Mouse (Mus musculus): ENCODE measurements around the gene Sec23a. TPM values are rescaled to one million over a fixed set of nuclear protein-coding genes. Genes with fewer than 3 reads are reported as not detected.

The Sec23a gene
- polyA plus RNA-seq, 1 experiment from 2014 or later: 79.4 TPM

GRCm38 (mm10) chr12:58964583-58964982, 47.2 kb downstream of the Sec23a start:
- H3K4me3 ChIP-seq (replicated peaks): no peak overlapping the region
- peak; percentile 43; the same call in 1 of the 2 replicates for ATAC-seq (replicated peaks; ENCODE audit: low FRiP score)
- H3K9ac ChIP-seq: no peak overlapping the region
- H3K27ac ChIP-seq: no peak overlapping the region
- 77% methylated on average over 4 of the region's 4 CpGs for WGBS
- no peaks in the 10 kb centered on the region for H3K9me3 ChIP-seq (replicated peaks)
- H3K4me1 ChIP-seq: no peaks in the 10 kb centered on the region
- peaks cover 67% of the 10 kb centered on the region for H3K36me3 ChIP-seq
- no peaks in the 10 kb centered on the region for H3K27me3 ChIP-seq
- H3K4me2 ChIP-seq: no peak overlapping the region

- H3K9me3 ChIP-seq (replicated peaks): no peaks in the 10 kb centered on the region
- 88% methylated on average over 1 of the region's 1 CpGs for WGBS
- H3K9ac ChIP-seq: no peak overlapping the region
- no peak for ATAC-seq (replicated peaks; ENCODE audit: low FRiP score)
- H3K36me3 ChIP-seq: peaks cover 50% of the 10 kb centered on the region
- no peak overlapping the region for H3K4me2 ChIP-seq
- no peak overlapping the region for H3K27ac ChIP-seq
- H3K4me3 ChIP-seq (replicated peaks): no peak overlapping the region
- H3K4me1 ChIP-seq: no peaks in the 10 kb centered on the region
- H3K27me3 ChIP-seq: no peaks in the 10 kb centered on the region
These were observed 51.0 kb downstream of the Sec23a start for GRCm38 (mm10) chr12:58960844-58961243.

GRCm38 (mm10) chr12:58956624-58957023, 55.2 kb downstream of the Sec23a start:
- Histone ChIP-seq H3K4me2 (no peak overlapping the region), H3K4me1 (no peaks in the 10 kb centered on the region), H3K27ac (no peak overlapping the region), H3K9me3 (replicated peaks) (no peaks in the 10 kb centered on the region), H3K36me3 (peaks cover 21% of the 10 kb centered on the region), H3K9ac (no peak overlapping the region), H3K4me3 (replicated peaks) (no peak overlapping the region), H3K27me3 (no peaks in the 10 kb centered on the region)
- 43% methylated on average over 7 of the region's 7 CpGs for WGBS
- 0 out of 2 replicates have a peak, but pooled peaks have one; percentile 43 for ATAC-seq (replicated peaks; ENCODE audit: low FRiP score)

GRCm38 (mm10) chr12:58956162-58956561, 55.7 kb downstream of the Sec23a start:
- Histone ChIP-seq H3K4me2 (no peak overlapping the region), H3K27ac (no peak overlapping the region), H3K4me3 (replicated peaks) (no peak overlapping the region), H3K9me3 (replicated peaks) (no peaks in the 10 kb centered on the region), H3K36me3 (peaks cover 21% of the 10 kb centered on the region), H3K4me1 (no peaks in the 10 kb centered on the region), H3K27me3 (no peaks in the 10 kb centered on the region), H3K9ac (no peak overlapping the region)
- 71% methylated on average over 7 of the region's 7 CpGs for WGBS
- ATAC-seq (replicated peaks; ENCODE audit: low FRiP score): no peak

GRCm38 (mm10) chr12:58947879-58948278, 63.9 kb downstream of the Sec23a start:
- ATAC-seq (replicated peaks; ENCODE audit: low FRiP score): no peak
- no peaks in the 10 kb centered on the region for H3K27me3 ChIP-seq
- H3K4me3 ChIP-seq (replicated peaks): no peak overlapping the region
- H3K9ac ChIP-seq: no peak overlapping the region
- no peaks in the 10 kb centered on the region for H3K4me1 ChIP-seq
- H3K27ac ChIP-seq: no peak overlapping the region
- H3K9me3 ChIP-seq (replicated peaks): no peaks in the 10 kb centered on the region
- no peak overlapping the region for H3K4me2 ChIP-seq
- WGBS: 81% methylated on average over 6 of the region's 6 CpGs
- no peaks in the 10 kb centered on the region for H3K36me3 ChIP-seq

- ATAC-seq (replicated peaks; ENCODE audit: low FRiP score): no peak
- 23% methylated on average over 4 of the region's 4 CpGs for WGBS
- no peak overlapping the region for H3K27ac ChIP-seq
These were observed 64.6 kb downstream of the Sec23a start for GRCm38 (mm10) chr12:58947231-58947630.

GRCm38 (mm10) chr12:58942544-58942943, 69.3 kb downstream of the Sec23a start:
- no peaks in the 10 kb centered on the region for H3K4me1 ChIP-seq
- 34% methylated on average over 4 of the region's 4 CpGs for WGBS
- no peak overlapping the region for H3K27ac ChIP-seq
- no peaks in the 10 kb centered on the region for H3K36me3 ChIP-seq
- H3K9me3 ChIP-seq (replicated peaks): no peaks in the 10 kb centered on the region
- H3K4me3 ChIP-seq (replicated peaks): no peak overlapping the region
- no peak overlapping the region for H3K4me2 ChIP-seq
- ATAC-seq (replicated peaks; ENCODE audit: low FRiP score): no peak
- no peaks in the 10 kb centered on the region for H3K27me3 ChIP-seq
- no peak overlapping the region for H3K9ac ChIP-seq

More at GRCm38 (mm10) chr12:58947231-58947630, 64.6 kb downstream of the Sec23a start:
- no peaks in the 10 kb centered on the region for H3K9me3 ChIP-seq (replicated peaks)
- no peak overlapping the region for H3K4me2 ChIP-seq
- no peaks in the 10 kb centered on the region for H3K27me3 ChIP-seq
- H3K4me1 ChIP-seq: no peaks in the 10 kb centered on the region
- H3K36me3 ChIP-seq: no peaks in the 10 kb centered on the region
- no peak overlapping the region for H3K9ac ChIP-seq
- H3K4me3 ChIP-seq (replicated peaks): no peak overlapping the region

GRCm38 (mm10) chr12:58934580-58934979, 77.2 kb downstream of the Sec23a start:
- 23% methylated on average over 4 of the region's 4 CpGs for whole genome bisulfite sequencing

GRCm38 (mm10) chr12:58924996-58925395, 86.8 kb downstream of the Sec23a start:
- H3K36me3 ChIP-seq: no peaks in the 10 kb centered on the region
- no peak overlapping the region for H3K9ac ChIP-seq
- H3K9me3 ChIP-seq (replicated peaks): no peaks in the 10 kb centered on the region
- H3K4me1 ChIP-seq: no peaks in the 10 kb centered on the region
- no peak for ATAC-seq (replicated peaks; ENCODE audit: low FRiP score)
- H3K4me3 ChIP-seq (replicated peaks): no peak overlapping the region
- no peak overlapping the region for H3K27ac ChIP-seq
- H3K4me2 ChIP-seq: no peak overlapping the region
- 90% methylated on average over 15 of the region's 15 CpGs for WGBS
- H3K27me3 ChIP-seq: no peaks in the 10 kb centered on the region

More at GRCm38 (mm10) chr12:58934580-58934979, 77.2 kb downstream of the Sec23a start:
- H3K27ac ChIP-seq: no peak overlapping the region
- no peaks in the 10 kb centered on the region for H3K27me3 ChIP-seq
- H3K4me3 ChIP-seq (replicated peaks): no peak overlapping the region
- 0 out of 2 replicates have a peak, but pooled peaks cover 4% of the 10 kb centered on the region for H3K4me1 ChIP-seq
- H3K36me3 ChIP-seq: no peaks in the 10 kb centered on the region
- peak; percentile 64 for ATAC-seq (replicated peaks; ENCODE audit: low FRiP score)
- no peak overlapping the region for H3K9ac ChIP-seq
- no peaks in the 10 kb centered on the region for H3K9me3 ChIP-seq (replicated peaks)
- H3K4me2 ChIP-seq: no peak overlapping the region

GRCm38 (mm10) chr12:58924025-58924424, 87.8 kb downstream of the Sec23a start:
- Histone ChIP-seq H3K36me3 (no peaks in the 10 kb centered on the region), H3K9me3 (replicated peaks) (no peaks in the 10 kb centered on the region), H3K4me3 (replicated peaks) (no peak overlapping the region), H3K27ac (no peak overlapping the region), H3K9ac (no peak overlapping the region), H3K27me3 (no peaks in the 10 kb centered on the region), H3K4me1 (no peaks in the 10 kb centered on the region), H3K4me2 (no peak overlapping the region)
- 79% methylated on average over 3 of the region's 3 CpGs for WGBS
- ATAC-seq (replicated peaks; ENCODE audit: low FRiP score): no peak

GRCm38 (mm10) chr12:58920775-58921174, 91.0 kb downstream of the Sec23a start:
- Histone ChIP-seq H3K9ac (no peak overlapping the region), H3K4me2 (no peak overlapping the region), H3K4me3 (replicated peaks) (no peak overlapping the region), H3K27ac (no peak overlapping the region), H3K4me1 (no peaks in the 10 kb centered on the region), H3K9me3 (replicated peaks) (no peaks in the 10 kb centered on the region), H3K27me3 (no peaks in the 10 kb centered on the region), H3K36me3 (no peaks in the 10 kb centered on the region)
- ATAC-seq (replicated peaks; ENCODE audit: low FRiP score): no peak
- WGBS: 56% methylated on average over 6 of the region's 6 CpGs

- no peaks in the 10 kb centered on the region for H3K27me3 ChIP-seq
- no peak overlapping the region for H3K4me2 ChIP-seq
- no peak overlapping the region for H3K9ac ChIP-seq
- H3K36me3 ChIP-seq: no peaks in the 10 kb centered on the region
- H3K27ac ChIP-seq: no peak overlapping the region
- no peak overlapping the region for H3K4me3 ChIP-seq (replicated peaks)
- no peaks in the 10 kb centered on the region for H3K4me1 ChIP-seq
- 68% methylated on average over 3 of the region's 3 CpGs for WGBS
- ATAC-seq (replicated peaks; ENCODE audit: low FRiP score): no peak
- no peaks in the 10 kb centered on the region for H3K9me3 ChIP-seq (replicated peaks)
These were observed 92.3 kb downstream of the Sec23a start for GRCm38 (mm10) chr12:58919516-58919915.

GRCm38 (mm10) chr12:58909826-58910225, 102.0 kb downstream of the Sec23a start:
- ATAC-seq (replicated peaks; ENCODE audit: low FRiP score): no peak
- no peaks in the 10 kb centered on the region for H3K27me3 ChIP-seq
- no peak overlapping the region for H3K9ac ChIP-seq
- no peak overlapping the region for H3K27ac ChIP-seq
- no peaks in the 10 kb centered on the region for H3K36me3 ChIP-seq
- H3K4me2 ChIP-seq: no peak overlapping the region
- WGBS: 90% methylated on average over 4 of the region's 4 CpGs
- no peak overlapping the region for H3K4me3 ChIP-seq (replicated peaks)
- no peaks in the 10 kb centered on the region for H3K4me1 ChIP-seq
- H3K9me3 ChIP-seq (replicated peaks): no peaks in the 10 kb centered on the region

Data from kidney, embryonic 15.5 days (tissue).